Mouse (Mus musculus): ENCODE data around the gene Znrf1. TPM values are rescaled to one million over a fixed set of nuclear protein-coding genes. Genes with fewer than 3 reads are reported as not detected.

The Znrf1 gene
- total and polyA plus RNA-seq, 3 experiments = 9.3 to 21.2 (median 9.5) TPM

- H3K9me3 ChIP-seq (replicated peaks; ENCODE audit: low read length) = no peaks in the 10 kb centered on the region
- no peak for TF ChIP-seq ZNF384 (IDR thresholded peaks at IDR 0.05; ENCODE audit: low read depth, low read length)
- peak; percentile 21; the same call in 1 of the 2 replicates for TF ChIP-seq UBTF (IDR thresholded peaks at IDR 0.05; ENCODE audit: low read depth, low read length)
- TF ChIP-seq MXI1 (IDR thresholded peaks at IDR 0.05; ENCODE audit: low read depth, low read length) = peak; percentile 22
Measured at GRCm38 (mm10) chr8:111536978-111537764, 1.3 kb downstream of the Znrf1 start.

GRCm38 (mm10) chr8:111537765-111538158, 1.9 kb downstream of the Znrf1 start:
- no peaks in the 10 kb centered on the region for H3K27me3 ChIP-seq (replicated peaks)
- no peaks in the 10 kb centered on the region for H3K79me2 ChIP-seq (replicated peaks; ENCODE audit: control insufficient read depth, extremely low read depth, insufficient read depth, poor library complexity, severe bottlenecking)
- no peak overlapping the region for H3K27ac ChIP-seq (ENCODE audit: insufficient read depth, low read depth)
- DNase-seq (ENCODE audit: extremely low read depth) = peak; percentile 37
- peaks cover 0 to 6% of the 10 kb centered on the region in 2 experiments for H3K36me3 ChIP-seq (replicated peaks in 1 of 2; ENCODE audit: control insufficient read depth in 1 of 2, insufficient read depth in 1 of 2, low read length in 1 of 2)
- peak overlapping the region; percentile 91 for H3K4me2 ChIP-seq (ENCODE audit: insufficient read depth, low read depth, poor library complexity, severe bottlenecking)
- TF ChIP-seq TBP (conservative IDR thresholded peaks at IDR 0.05; ENCODE audit: low read depth, low read length) (0 out of 2 replicates have a peak, but pooled peaks have one; percentile 23), EP300 (IDR thresholded peaks at IDR 0.05; ENCODE audit: low read length) (no peak)
- in situ Hi-C loops (cut with MboI; ENCODE audit: low pct_ligation_motif_present, low pct_unique_long_range_greater_than_20kb, low sequenced_read_pairs) = no loop called here
- H3K9ac ChIP-seq (ENCODE audit: insufficient read depth, low read depth) = no peak overlapping the region
- dilution Hi-C loops (cut with MboI; ENCODE audit: extremely low pct_ligation_motif_present, extremely low pct_unique_long_range_greater_than_20kb, low sequenced_read_pairs) = no loop called here
- H3K4me1 ChIP-seq (ENCODE audit: control insufficient read depth in 1 of 2, insufficient read depth in 2 of 2) = peaks cover 0 to 44% of the 10 kb centered on the region in 2 experiments; a peak in 2 of 4 replicates
- H3K4me3 ChIP-seq (replicated peaks in 1 of 3; ENCODE audit: low read depth in 2 of 3, low read length in 2 of 3, poor library complexity in 1 of 3) = peak overlapping the region; percentile 56 to 77 (median 65)
- no peaks in the 10 kb centered on the region for H3K9me3 ChIP-seq (replicated peaks; ENCODE audit: low read length)

More at GRCm38 (mm10) chr8:111536978-111537764, 1.3 kb downstream of the Znrf1 start:
- peak overlapping the region; percentile 89 for H3K9ac ChIP-seq (ENCODE audit: insufficient read depth, low read depth)
- H3K79me2 ChIP-seq (replicated peaks; ENCODE audit: control insufficient read depth, extremely low read depth, insufficient read depth, poor library complexity, severe bottlenecking) = no peaks in the 10 kb centered on the region
- DNase-seq (ENCODE audit: extremely low read depth) = peak; percentile 33
- H3K4me1 ChIP-seq (ENCODE audit: control insufficient read depth in 1 of 2, insufficient read depth in 2 of 2) = peaks cover 0 to 44% of the 10 kb centered on the region in 2 experiments; a peak in 2 of 4 replicates
- no peak overlapping the region for H3K27ac ChIP-seq (ENCODE audit: insufficient read depth, low read depth)
- in situ Hi-C loops (cut with MboI; ENCODE audit: low pct_ligation_motif_present, low pct_unique_long_range_greater_than_20kb, low sequenced_read_pairs) = no loop called here
- H3K36me3 ChIP-seq (replicated peaks in 1 of 2; ENCODE audit: control insufficient read depth in 1 of 2, insufficient read depth in 1 of 2, low read length in 1 of 2) = peaks cover 0 to 6% of the 10 kb centered on the region in 2 experiments
- dilution Hi-C loops (cut with MboI; ENCODE audit: extremely low pct_ligation_motif_present, extremely low pct_unique_long_range_greater_than_20kb, low sequenced_read_pairs) = no loop called here
- no peaks in the 10 kb centered on the region for H3K27me3 ChIP-seq (replicated peaks)
- peak overlapping the region; percentile 91 for H3K4me2 ChIP-seq (ENCODE audit: insufficient read depth, low read depth, poor library complexity, severe bottlenecking)
- H3K4me3 ChIP-seq (replicated peaks in 1 of 3; ENCODE audit: low read depth in 2 of 3, low read length in 2 of 3, poor library complexity in 1 of 3) = peak overlapping the region; percentile 56 to 77 (median 65)

- Histone ChIP-seq H3K27me3 (replicated peaks) (no peaks in the 10 kb centered on the region), H3K9ac (ENCODE audit: insufficient read depth, low read depth) (no peak overlapping the region), H3K36me3 (replicated peaks in 1 of 2; ENCODE audit: control insufficient read depth in 1 of 2, insufficient read depth in 1 of 2, low read length in 1 of 2) (peaks cover 0 to 9% of the 10 kb centered on the region in 2 experiments), H3K9me3 (replicated peaks; ENCODE audit: low read length) (no peaks in the 10 kb centered on the region), H3K27ac (ENCODE audit: insufficient read depth, low read depth) (no peak overlapping the region), H3K4me1 (ENCODE audit: control insufficient read depth in 1 of 2, insufficient read depth in 2 of 2) (peaks cover 0 to 44% of the 10 kb centered on the region in 2 experiments; a peak in 2 of 4 replicates), H3K4me3 (replicated peaks in 1 of 3; ENCODE audit: low read depth in 2 of 3, low read length in 2 of 3, poor library complexity in 1 of 3) (peak overlapping the region in 2 of 3 experiments; percentile 56 to 77), H3K4me2 (ENCODE audit: insufficient read depth, low read depth, poor library complexity, severe bottlenecking) (peak overlapping the region; percentile 91), H3K79me2 (replicated peaks; ENCODE audit: control insufficient read depth, extremely low read depth, insufficient read depth, poor library complexity, severe bottlenecking) (no peaks in the 10 kb centered on the region)
- no peak for DNase-seq (ENCODE audit: extremely low read depth)
- TF ChIP-seq ETS1 (conservative IDR thresholded peaks at IDR 0.05; ENCODE audit: low read depth, low read length) = 0 out of 2 replicates have a peak, but pooled peaks have one; percentile 13
- peak; percentile 26; the same call in 1 of the 2 replicates for TF ChIP-seq ZNF384 (IDR thresholded peaks at IDR 0.05; ENCODE audit: low read depth, low read length)
- no peak for TF ChIP-seq RCOR1 (conservative IDR thresholded peaks at IDR 0.05; ENCODE audit: low read depth, low read length)
- peak; percentile 63 for TF ChIP-seq BHLHE40 (IDR thresholded peaks at IDR 0.05; ENCODE audit: low read depth, low read length)
- no peak for TF ChIP-seq SIN3A (IDR thresholded peaks at IDR 0.05; ENCODE audit: low read length)
- dilution Hi-C loops (cut with MboI; ENCODE audit: extremely low pct_ligation_motif_present, extremely low pct_unique_long_range_greater_than_20kb, low sequenced_read_pairs) (no loop called here), in situ Hi-C loops (cut with MboI; ENCODE audit: low pct_ligation_motif_present, low pct_unique_long_range_greater_than_20kb, low sequenced_read_pairs) (no loop called here)
Measured at GRCm38 (mm10) chr8:111538194-111538593, 2.3 kb downstream of the Znrf1 start.
